Mouse (Mus musculus) cerebellum, postnatal 25 days (tissue): Measurements from ENCODE around the gene Map4k4.

Source experiments
- DNase-seq, 2 experiments: peaks; one replicate each; pipeline ENCODE4 v3.0.0; 2021; ENCODE audit warnings: mixed read lengths in 2 of 2

Gene Map4k4

DNA sequence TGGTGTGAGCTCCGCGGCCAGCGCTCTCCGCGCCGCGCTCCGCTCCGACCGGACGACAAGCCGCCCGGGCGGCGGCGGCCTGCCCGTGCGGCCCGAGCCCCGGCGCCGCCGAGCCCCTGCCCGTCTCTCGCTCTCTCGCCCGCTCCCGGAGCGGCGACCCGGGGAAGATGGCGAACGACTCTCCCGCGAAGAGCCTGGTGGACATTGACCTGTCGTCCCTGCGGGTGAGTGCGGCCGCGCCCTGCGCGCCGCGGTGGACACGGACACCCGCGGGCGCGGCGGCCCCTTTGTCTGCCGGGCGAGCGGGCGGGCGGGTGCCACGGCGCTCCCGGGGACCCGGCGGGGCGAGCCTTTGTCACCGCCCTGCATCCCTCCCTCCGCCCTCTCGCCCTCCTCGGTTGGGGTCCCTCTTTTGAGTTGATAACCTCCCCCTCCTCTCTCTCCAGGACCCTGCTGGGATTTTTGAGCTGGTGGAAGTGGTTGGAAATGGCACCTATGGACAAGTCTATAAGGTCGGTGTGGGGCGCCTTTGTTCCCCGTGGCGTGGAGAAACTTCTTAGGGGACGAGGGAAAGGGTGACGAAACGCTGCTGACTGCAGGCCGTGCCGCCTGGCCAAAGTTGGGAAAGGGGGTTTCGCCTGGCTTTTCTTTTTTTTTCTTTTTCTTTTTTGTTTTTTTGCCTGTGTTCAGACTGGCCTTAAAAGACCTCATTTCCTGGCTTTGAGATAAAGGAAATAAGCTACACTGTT lies 524 bp downstream of the Map4k4 start:
- DNase-seq, result peak; percentile 73 to 79

GRCm38 (mm10) chr1:39901851-39902703 lies 1.4 kb downstream of the Map4k4 start:
- DNase-seq, result peak; percentile 73 to 76

DNA sequence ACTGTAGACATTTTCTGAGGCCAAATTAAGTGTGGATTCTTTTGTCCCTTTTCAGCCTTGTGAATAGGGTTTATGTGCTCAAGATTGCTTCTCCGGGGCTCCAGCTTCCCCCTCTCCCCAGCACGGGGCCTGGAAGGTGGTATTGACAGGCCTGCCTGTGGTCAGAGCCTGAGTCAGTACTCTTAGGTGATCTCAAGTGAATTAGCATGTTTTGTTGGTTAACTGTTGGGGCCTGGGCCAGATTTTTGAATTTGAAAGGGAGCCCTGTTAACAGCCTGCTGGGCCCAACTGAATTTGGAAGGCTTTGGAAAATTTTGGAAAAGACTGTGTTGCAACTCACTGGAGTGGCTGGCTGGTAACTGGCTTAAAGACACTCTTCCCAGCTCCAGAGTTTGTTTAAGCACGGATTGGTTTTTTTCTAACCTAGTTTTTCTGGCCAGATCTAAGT lies 2.0 kb downstream of the Map4k4 start:
- DNase-seq, result peak; percentile 57 to 63

DNA sequence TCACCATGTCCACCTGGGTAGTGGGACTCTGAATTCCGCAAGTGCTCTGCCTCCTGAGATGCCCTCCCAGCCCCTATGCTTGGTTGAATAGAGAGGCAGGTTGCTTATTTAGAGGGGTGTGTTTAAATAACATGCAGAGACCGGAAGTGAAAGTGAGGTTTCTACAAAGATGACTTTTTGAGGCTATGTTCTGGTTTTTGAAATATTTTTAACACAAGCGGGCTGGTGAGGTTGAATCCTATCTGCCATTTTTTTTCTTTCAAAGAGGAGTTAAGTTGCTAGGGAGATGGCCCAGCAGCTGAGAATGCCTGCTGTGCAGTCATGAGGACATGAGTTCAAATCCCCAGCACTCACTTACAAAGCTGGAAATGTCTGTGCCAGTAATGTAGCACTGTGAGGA lies 4.0 kb downstream of the Map4k4 start:
- no peak for DNase-seq

DNA sequence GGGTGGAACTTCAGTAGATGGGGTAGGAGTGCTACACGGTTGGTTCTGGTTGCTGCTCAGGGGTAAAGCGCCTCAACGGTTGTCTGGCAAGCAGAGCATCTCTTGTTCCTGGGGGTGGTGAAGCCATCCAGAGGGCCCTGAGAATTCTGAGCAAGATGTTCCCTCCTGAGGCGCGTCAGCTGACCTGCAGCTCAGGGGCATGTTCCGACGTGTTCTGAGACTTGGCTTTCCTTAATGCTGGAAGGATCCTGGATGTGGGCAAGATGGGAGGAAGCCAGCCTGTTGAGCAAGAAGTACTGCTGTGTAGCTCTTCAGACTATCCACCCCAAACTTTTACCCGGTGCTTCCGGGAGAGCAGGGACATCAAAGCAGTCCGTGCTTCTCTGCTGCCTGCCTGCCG lies 6.2 kb downstream of the Map4k4 start:
- DNase-seq, result peak in 1 of 2 experiments; percentile 39

- no peak for DNase-seq
Observed at GRCm38 (mm10) chr1:39908976-39909375, 8.3 kb downstream of the Map4k4 start.

- DNase-seq, result peak; percentile 63 to 71
Observed at GRCm38 (mm10) chr1:39911446-39911845, 10.7 kb downstream of the Map4k4 start.

DNA sequence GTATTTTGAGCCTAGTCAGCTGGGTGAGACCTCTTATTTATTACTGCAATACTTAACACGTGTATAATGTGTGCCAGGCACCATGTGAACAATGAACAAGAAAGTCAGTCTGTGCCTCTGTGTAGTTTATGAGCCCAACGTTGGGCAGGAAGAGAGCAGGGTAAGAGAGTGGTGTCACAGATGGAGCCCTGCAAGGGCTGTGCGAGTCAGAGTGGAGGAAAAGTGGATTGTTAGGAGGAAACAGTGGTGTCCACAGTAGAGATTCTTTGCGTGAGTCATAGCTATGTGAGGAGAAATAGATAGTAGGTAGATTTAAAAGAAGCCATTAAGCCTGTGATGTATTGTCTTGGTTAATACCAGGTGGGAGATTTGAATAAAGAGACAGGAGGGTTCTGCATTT lies 12.5 kb downstream of the Map4k4 start:
- no peak for DNase-seq

GRCm38 (mm10) chr1:39916144-39916543 lies 15.4 kb downstream of the Map4k4 start:
- DNase-seq, result no peak

DNA sequence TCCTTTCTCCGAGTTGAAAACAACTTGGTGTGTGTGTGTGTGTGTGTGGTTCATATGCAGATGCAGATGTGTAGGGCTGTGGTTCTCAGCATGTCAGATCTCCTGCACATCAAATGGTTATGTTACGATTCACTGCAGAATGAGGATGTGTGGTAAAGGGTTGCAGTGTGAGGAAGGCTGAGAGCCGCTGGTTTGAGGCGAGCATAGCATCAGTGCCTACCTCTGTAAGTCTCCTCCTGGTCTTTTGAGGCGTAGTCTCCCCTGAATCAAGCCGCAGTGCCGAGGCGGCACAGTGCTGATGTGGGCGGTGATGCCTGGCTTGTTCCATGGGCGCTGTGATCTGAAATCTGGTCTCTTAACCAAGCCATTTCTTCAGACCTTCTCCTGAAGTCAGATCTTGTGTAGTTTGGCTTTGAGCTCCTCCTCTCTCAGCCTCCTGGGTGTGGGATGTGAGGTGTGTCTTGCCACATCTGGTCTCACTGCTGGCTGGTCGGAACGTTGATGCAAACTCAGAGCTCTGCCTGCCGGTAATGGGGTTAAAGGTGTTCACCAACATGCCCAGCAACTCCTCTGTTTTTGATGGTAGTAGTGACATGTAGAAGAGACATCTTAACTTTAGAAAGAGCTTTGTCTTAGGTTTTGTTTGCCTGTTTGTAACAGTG lies 17.3 kb downstream of the Map4k4 start:
- no peak for DNase-seq

- DNase-seq, result no peak
Observed at GRCm38 (mm10) chr1:39918517-39919115, 17.9 kb downstream of the Map4k4 start.

- DNase-seq, result no peak
Observed at GRCm38 (mm10) chr1:39920616-39921015, 19.9 kb downstream of the Map4k4 start.

DNA sequence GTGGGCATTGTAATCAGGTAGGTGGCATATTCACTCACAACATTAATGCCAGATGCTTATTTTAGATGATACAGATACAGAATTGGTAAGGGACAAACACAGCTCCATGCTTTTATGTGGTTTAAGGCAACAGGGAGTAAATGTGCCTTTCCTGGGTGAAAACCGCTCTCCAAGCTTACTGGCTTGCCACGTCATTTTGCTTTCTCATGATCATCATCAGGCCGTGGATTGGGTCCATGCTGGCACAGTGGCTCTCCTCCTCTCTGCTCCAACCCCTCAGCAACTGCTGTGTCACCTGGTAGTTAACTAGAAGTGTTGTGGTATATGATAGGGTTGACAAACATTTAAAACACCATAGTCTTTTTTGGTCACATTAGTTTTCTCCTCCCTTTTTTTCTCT lies 21.3 kb downstream of the Map4k4 start:
- DNase-seq, result no peak

DNA sequence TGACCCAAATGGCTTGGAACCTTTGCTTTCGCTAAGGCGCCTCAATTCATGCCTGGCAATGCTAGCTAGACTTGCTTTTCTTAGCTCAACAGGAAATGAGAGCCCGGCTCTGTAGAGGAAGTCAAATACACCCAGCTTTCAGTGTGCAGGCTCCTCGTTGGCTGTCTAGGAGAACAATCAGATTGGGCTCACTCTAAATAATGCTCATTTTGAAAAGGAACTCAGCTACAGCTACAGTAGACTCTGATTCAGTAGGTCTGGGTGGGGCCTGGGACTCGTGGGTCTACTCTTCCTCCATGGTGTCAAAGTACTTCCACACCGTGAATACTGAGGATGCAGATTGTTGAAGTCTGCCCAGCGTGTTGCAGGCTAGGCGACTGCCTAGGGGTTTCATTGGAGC lies 22.0 kb downstream of the Map4k4 start:
- no peak for DNase-seq

DNA sequence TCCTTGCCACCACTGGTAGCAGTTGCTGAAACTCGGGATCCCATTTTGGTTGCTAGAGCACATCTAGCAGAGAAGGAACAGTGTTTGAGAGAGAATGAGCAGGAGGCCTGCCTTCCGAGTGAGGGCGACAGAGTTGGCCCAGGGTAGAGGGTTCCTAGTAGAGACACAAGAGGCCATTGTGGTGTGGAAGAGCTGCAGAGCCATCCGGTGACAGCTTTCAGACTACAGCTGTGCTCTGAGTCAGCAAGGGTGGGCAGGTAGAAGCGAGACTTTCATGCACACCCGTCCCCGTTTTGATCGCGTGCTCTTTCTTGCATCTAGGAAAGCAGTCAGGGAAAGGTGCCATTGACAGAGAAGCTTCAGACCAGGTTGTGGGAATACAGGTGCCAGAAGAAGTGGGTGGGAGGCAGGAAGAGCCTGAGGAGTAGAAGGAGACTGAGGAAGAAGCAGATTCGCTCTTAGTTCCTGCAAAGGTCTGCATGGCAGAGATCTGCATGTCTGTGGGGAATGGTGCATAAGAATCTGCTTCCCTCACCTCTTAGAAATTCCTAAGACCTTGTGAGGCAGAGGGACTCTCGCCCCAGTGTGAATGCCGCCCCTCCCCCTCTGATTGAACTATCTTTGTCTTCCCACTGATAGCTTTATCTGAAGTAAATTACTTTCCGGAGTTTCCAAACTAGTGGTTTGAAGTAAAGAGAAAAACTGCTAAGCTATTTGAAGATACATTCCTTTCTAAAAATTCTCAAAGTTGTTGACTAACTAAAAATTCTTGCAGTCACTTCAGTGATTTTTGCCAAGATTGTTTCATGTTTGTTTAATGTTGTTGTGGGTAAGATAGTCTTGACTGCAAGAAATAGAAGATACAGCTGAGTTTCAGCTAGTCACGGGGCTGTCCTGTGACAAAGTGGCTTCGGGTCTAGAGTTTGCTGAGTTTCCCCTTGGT lies 23.0 kb downstream of the Map4k4 start:
- DNase-seq, result peak in 1 of 2 experiments; percentile 40

DNA sequence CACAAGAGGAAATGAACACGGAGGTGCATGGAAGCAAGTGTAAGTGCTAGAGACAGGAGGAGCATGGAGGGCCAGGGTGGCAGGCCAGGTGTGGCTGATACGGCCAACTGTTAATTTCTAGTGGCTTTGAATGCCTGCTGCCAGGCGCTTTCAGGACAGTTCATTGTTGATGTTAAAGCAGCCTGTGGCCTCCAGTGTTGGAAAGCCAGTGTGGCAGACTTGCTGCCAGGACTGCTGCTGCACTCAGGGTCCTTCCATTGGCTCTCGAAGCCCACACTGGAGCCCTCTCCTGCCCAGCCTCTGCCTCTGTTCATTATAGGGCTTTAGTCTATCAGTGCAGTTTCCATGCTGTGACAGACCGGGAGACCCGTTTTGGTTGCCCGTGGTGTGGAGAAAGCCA lies 30.3 kb downstream of the Map4k4 start:
- DNase-seq, result peak in 1 of 2 experiments; percentile 39

GRCm38 (mm10) chr1:39932216-39932739 lies 31.6 kb downstream of the Map4k4 start:
- DNase-seq, result no peak

GRCm38 (mm10) chr1:39932922-39933321 lies 32.2 kb downstream of the Map4k4 start:
- no peak for DNase-seq

DNA sequence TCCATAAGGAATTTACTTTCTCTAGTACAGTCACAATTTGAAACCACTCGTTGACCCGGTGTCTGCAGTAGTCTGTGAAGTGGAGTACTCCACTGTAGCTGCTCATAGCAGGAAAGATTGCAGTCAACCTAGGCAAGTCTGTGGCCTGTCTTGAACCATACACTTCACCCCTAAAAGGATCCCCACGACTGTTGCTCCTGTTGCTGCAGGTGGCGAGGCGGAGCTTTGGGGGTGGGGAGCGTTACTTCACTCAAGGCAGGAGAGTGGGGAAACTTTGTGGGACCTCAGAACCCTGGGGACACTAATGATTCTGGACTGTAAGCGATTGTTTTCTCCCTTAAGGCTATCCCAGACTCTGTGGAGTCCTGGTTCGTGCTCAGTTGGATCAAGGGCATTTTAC lies 34.2 kb downstream of the Map4k4 start:
- DNase-seq, result no peak

GRCm38 (mm10) chr1:39935616-39936015 lies 34.9 kb downstream of the Map4k4 start:
- no peak for DNase-seq

DNA sequence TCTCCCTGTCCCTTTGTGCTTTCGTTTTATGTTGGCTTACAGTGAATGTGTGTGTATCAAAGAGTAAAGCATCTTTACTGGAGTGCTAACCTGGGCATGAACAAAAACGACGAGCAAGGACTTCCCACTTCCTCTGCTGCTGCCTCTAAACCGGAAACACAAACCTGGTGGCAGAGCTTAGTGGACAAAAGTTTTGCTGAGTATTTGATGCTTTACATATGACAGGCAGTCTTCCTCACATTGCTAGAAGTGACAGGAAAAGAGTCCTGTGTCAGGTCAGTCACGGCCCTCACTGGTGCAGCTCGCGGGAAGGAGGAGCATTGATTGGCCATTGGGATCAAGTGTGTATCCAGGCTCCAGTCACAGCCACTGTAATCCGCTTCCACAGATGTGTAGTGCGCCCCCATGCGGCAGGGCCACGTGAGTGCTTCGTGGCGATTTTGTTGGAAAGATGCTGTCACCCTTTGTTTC lies 35.7 kb downstream of the Map4k4 start:
- DNase-seq, result peak; percentile 80 to 86
